Mouse (Mus musculus): ENCODE measurements at regions not wholly inside any gene's neighbourhood (a gene's known extent, or its start where the extent isn't known, plus 50 kb on each side); places are given as distances from the start of the nearest gene placed in this dataset.

DNA sequence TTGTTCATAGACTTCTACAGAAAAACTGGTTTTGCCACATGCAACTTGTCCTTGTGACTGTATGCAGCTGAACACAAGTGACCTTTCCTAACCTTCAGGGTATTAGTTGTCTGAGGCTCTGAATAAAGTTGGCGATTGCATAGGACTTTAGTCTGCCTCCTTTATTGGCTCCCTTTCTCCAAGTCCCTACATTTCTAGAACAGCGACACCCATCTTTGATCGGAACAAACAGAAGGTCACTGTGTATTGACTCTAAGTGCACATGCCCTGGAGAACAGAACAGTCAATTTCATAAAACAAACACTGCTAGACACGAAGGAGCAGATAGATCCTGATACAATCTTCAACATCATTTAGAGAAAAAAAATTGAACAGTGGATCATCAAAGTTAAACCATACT is 60.2 kb upstream of the Rbms3 start:
- no peak for DNase-seq
